Mouse (Mus musculus): Measurements from ENCODE around the gene Gm10073.

Gm10073 gene

GRCm38 (mm10) chr8:106556068-106556645 lies 17.1 kb downstream of the Gm10073 start:
- no peak for DNase-seq (ENCODE audit: low spot score in 2 of 2)

GRCm38 (mm10) chr8:106554011-106554410 lies 19.2 kb downstream of the Gm10073 start:
- DNase-seq (ENCODE audit: low spot score in 2 of 2) = no peak

GRCm38 (mm10) chr8:106550906-106551305 lies 22.4 kb downstream of the Gm10073 start:
- no peak for DNase-seq (ENCODE audit: low spot score in 2 of 2)

- no peak for DNase-seq (ENCODE audit: low spot score in 2 of 2)
These were observed 24.8 kb downstream of the Gm10073 start for GRCm38 (mm10) chr8:106548366-106548936.

GRCm38 (mm10) chr8:106546746-106547145 lies 26.5 kb downstream of the Gm10073 start:
- no peak for DNase-seq (ENCODE audit: low spot score in 2 of 2)

GRCm38 (mm10) chr8:106545149-106545548 lies 28.1 kb downstream of the Gm10073 start:
- DNase-seq (ENCODE audit: low spot score in 2 of 2) = no peak

- no peak for DNase-seq (ENCODE audit: low spot score in 2 of 2)
These were observed 30.2 kb downstream of the Gm10073 start for GRCm38 (mm10) chr8:106543043-106543442.

GRCm38 (mm10) chr8:106541002-106541401 lies 32.3 kb downstream of the Gm10073 start:
- no peak for DNase-seq (ENCODE audit: low spot score in 2 of 2)

GRCm38 (mm10) chr8:106539193-106539592 lies 34.1 kb downstream of the Gm10073 start:
- DNase-seq (ENCODE audit: low spot score in 2 of 2) = no peak

- no peak for DNase-seq (ENCODE audit: low spot score in 2 of 2)
These were observed 37.8 kb downstream of the Gm10073 start for GRCm38 (mm10) chr8:106535448-106535847.

- peak; percentile 37 to 71 for DNase-seq (ENCODE audit: low spot score in 2 of 2)
These were observed 38.8 kb downstream of the Gm10073 start for GRCm38 (mm10) chr8:106534449-106534848.

- DNase-seq (ENCODE audit: low spot score in 2 of 2) = no peak
These were observed 39.6 kb downstream of the Gm10073 start for GRCm38 (mm10) chr8:106533709-106534108.

GRCm38 (mm10) chr8:106530566-106530965 lies 42.7 kb downstream of the Gm10073 start:
- no peak for DNase-seq (ENCODE audit: low spot score in 2 of 2)

- DNase-seq (ENCODE audit: low spot score in 2 of 2) = no peak
These were observed 43.3 kb downstream of the Gm10073 start for GRCm38 (mm10) chr8:106529885-106530482.

GRCm38 (mm10) chr8:106528596-106529249 lies 44.5 kb downstream of the Gm10073 start:
- DNase-seq (ENCODE audit: low spot score in 2 of 2) = no peak

- no peak for DNase-seq (ENCODE audit: low spot score in 2 of 2)
These were observed 45.8 kb downstream of the Gm10073 start for GRCm38 (mm10) chr8:106527241-106528036.

- DNase-seq (ENCODE audit: low spot score in 2 of 2) = no peak
These were observed 46.5 kb downstream of the Gm10073 start for GRCm38 (mm10) chr8:106526725-106527124.

All from urinary bladder, postnatal 4 days (tissue).